Mouse (Mus musculus) limb, embryonic 15.5 days (tissue): ENCODE measurements around the gene Kidins220. TPM values are rescaled to one million over a fixed set of nuclear protein-coding genes. Genes with fewer than 3 reads are reported as not detected.

Experiments used
- ATAC-seq: fragments of 200-750 bp; cut with Nextera tagmentation; 2 replicates; pipeline ENCODE4 v1.8.0; 2017; ENCODE audit warnings: low read depth, moderate TSS enrichment; ENCODE audit not compliant: insufficient number of reproducible peaks, low FRiP score, low TSS enrichment
- H3K27ac ChIP-seq: fragments of 300-500 bp; sonication (generic); 2 replicates; pipeline ENCODE4 v1.5.1; 2015; ENCODE audit warnings: moderate library complexity, mild to moderate bottlenecking, inconsistent platforms
- H3K27me3 ChIP-seq: fragments of 300-500 bp; sonication (generic); 2 replicates; pipeline ENCODE4 v1.6.1; 2015; ENCODE audit warnings: inconsistent platforms
- H3K36me3 ChIP-seq: fragments of 300-500 bp; sonication (generic); 2 replicates; pipeline ENCODE4 v1.6.1; 2015; ENCODE audit warnings: inconsistent platforms
- H3K4me1 ChIP-seq: fragments of 300-500 bp; sonication (generic); 2 replicates; pipeline ENCODE4 v1.6.1; 2015; ENCODE audit warnings: inconsistent platforms
- H3K4me2 ChIP-seq: fragments of 300-500 bp; sonication (generic); 2 replicates; pipeline ENCODE4 v1.6.1; 2015; ENCODE audit warnings: mild to moderate bottlenecking, inconsistent platforms
- H3K4me3 ChIP-seq: fragments of 300-500 bp; sonication (generic); 2 replicates; pipeline ENCODE4 v1.5.1; 2015; ENCODE audit warnings: mild to moderate bottlenecking, inconsistent platforms
- H3K9ac ChIP-seq: fragments of 300-500 bp; sonication (generic); 2 replicates; pipeline ENCODE4 v1.6.1; 2015; ENCODE audit warnings: inconsistent platforms
- H3K9me3 ChIP-seq: fragments of 300-500 bp; sonication (generic); 2 replicates; pipeline ENCODE4 v1.6.1; 2016; ENCODE audit warnings: inconsistent platforms
- WGBS: fragments of 180-500 bp; shearing (Covaris S2); methylation state at CpG from one replicate; pipeline ENCODE4 v1.1.7; 2015; 5-methylcytosine and 5-hydroxymethylcytosine counted together
- polyA plus RNA-seq: library from polyadenylated mRNA; unstranded; fragments of >200 nt; fragmentation: Nextera tagmentation; extraction: Ambion mirVana; gene quantifications from 2 replicates; pipeline ENCODE4 v1.2.1, GENCODE M21; 2015

The Kidins220 gene
- polyA plus RNA-seq, 1 experiment from 2014 or later: 24.4 TPM

DNA sequence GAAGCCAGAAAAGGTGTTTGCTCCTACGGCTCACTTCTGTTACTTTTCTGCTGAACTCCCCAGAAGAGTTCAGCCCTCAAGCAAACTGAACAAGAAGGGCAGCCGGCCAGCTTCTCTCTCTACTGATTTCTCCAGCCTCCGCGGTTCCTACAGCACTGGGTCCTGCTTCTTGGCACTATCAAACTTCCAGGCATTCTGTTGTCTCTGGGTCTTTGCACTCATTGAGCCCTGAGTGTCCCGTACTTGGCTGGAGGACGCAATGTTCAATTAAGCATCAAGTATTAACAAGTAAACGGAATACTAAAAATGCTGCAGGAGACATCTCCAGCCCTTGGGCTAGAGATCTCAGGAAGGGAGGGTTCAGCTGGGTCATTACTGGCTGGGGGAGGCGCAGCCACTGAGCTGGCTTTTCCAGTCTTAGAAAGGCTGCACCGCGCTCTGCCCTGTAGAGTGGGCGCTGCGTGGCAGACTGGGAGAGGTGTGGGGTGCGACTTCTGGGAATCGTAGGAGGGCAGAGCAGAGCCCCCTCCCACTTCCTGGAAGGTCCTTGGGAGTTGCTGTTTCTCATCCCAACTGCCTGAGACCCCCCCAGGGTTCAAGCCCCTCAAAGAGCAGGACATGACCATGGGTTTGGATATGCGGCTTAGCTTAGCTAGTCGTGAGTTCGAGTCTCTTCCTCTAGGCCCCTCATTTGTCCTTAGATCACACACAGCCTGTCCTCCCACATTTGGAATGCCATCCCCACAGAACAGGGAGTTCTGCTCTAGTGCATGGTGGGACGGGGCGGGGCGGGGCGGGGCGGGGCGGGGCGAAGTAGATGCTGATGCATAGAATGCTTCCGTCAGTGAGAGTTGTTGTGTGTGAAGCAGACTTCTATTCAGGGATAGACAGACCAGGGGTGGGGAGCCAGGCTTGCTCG lies 108.8 kb downstream of the Kidins220 start:
- no peaks in the 10 kb centered on the region for H3K27me3 ChIP-seq
- 36% methylated on average over 26 of the region's 26 CpGs for WGBS
- H3K36me3 ChIP-seq: no peaks in the 10 kb centered on the region
- no peak; the same call in 1 of the 2 replicates for ATAC-seq
- H3K4me3 ChIP-seq: no peak overlapping the region
- H3K4me1 ChIP-seq: peaks cover 6% of the 10 kb centered on the region; the same call in 1 of the 2 replicates
- peak overlapping the region; percentile 47; the same call in 1 of the 2 replicates for H3K27ac ChIP-seq
- H3K9ac ChIP-seq: no peak overlapping the region
- H3K4me2 ChIP-seq: peak overlapping the region; percentile 31
- no peaks in the 10 kb centered on the region for H3K9me3 ChIP-seq

DNA sequence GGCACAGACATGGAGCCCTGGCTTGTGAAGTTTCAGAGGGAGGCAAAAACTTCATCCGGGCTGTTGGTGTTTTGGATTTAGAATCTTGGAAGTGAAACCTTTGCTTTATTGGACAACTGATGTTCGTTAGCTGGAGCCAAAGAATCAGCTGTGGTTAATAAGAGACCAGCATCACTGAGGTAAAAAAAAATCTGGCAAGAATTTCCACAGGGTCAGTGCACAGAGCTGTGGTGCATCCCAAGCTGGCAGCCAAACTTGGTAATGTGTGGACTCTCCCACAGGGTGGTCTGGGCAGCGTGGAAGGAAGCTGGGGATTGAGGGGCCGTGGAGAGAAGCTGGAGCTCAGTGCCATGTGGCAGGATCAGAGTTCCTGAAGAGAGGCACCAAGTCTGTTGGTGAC lies 112.2 kb downstream of the Kidins220 start:
- 27% methylated on average over 4 of the region's 4 CpGs for WGBS
- no peaks in the 10 kb centered on the region for H3K9me3 ChIP-seq
- no peak for ATAC-seq
- H3K4me2 ChIP-seq: no peak overlapping the region
- no peaks in the 10 kb centered on the region for H3K27me3 ChIP-seq
- H3K4me1 ChIP-seq: peaks cover 6% of the 10 kb centered on the region; the same call in 1 of the 2 replicates
- no peak overlapping the region for H3K27ac ChIP-seq
- H3K9ac ChIP-seq: no peak overlapping the region
- H3K36me3 ChIP-seq: no peaks in the 10 kb centered on the region
- no peak overlapping the region for H3K4me3 ChIP-seq

DNA sequence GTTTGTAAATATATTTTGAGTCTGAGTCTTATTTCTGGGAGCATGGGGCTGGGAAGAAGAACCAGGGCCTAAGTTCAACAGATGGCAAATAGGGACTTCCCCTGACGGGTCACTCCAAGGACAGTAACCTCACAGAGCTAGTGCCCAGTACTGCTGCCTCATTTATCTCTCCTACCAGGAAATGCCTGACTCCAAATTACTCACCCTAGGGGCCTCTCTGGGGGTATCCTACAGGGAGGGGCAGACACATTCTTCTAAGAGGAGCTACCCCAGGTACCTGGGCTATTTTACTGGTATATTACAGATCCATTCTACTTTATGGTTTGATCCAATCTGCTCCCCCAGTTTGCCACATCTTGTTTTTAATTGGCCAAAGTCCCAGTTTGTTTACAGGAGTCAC lies 114.7 kb downstream of the Kidins220 start:
- H3K36me3 ChIP-seq: no peaks in the 10 kb centered on the region
- H3K4me3 ChIP-seq: no peak overlapping the region
- no peaks in the 10 kb centered on the region for H3K9me3 ChIP-seq
- peaks cover 13% of the 10 kb centered on the region for H3K4me1 ChIP-seq
- no peak overlapping the region for H3K27ac ChIP-seq
- 77% methylated on average over 1 of the region's 1 CpGs for WGBS
- no peak overlapping the region for H3K9ac ChIP-seq
- no peaks in the 10 kb centered on the region for H3K27me3 ChIP-seq
- H3K4me2 ChIP-seq: no peak overlapping the region
- no peak for ATAC-seq

DNA sequence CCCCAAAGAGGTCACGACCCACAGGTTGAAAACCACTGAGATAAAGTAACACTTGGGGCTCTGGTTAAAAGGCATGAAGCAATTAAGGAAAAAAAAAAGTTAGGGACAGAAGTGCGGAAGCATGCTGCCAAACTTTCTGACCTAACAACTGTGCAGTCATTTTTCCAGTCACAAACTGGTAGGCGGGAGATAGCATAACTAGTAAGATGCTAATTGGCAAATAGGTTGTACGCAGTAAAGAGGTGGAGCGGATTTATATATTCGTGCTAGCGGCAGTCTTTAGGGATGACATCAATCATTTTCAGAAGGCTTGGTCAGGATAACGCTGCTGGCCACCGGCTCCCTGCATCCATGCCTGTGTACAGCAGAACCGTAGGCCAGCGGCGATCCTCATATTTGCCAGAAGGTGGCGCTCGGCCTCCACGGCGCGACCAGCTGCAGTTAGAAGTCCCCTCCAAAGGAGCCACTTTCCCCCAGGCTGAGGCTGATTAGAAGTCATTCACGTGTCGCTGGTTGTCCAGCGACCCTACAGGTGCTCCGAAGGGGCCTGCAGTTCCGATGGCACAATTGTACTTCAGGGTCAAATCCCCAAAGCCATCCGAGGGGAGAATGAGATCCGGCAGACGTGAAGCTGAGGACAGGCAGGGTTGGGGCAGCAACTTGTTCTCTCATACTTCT lies 117.4 kb downstream of the Kidins220 start:
- Histone ChIP-seq H3K4me2 (peak overlapping the region; percentile 62), H3K9ac (0 out of 2 replicates have a peak overlapping the region, but pooled peaks have one; percentile 29), H3K4me1 (peaks cover 21% of the 10 kb centered on the region), H3K36me3 (no peaks in the 10 kb centered on the region), H3K27ac (peak overlapping the region; percentile 35; the same call in 1 of the 2 replicates), H3K9me3 (no peaks in the 10 kb centered on the region), H3K27me3 (no peaks in the 10 kb centered on the region), H3K4me3 (peak overlapping the region; percentile 35)
- 0 out of 2 replicates have a peak, but pooled peaks have one; percentile 15 for ATAC-seq
- WGBS: 7% methylated on average over 25 of the region's 25 CpGs

DNA sequence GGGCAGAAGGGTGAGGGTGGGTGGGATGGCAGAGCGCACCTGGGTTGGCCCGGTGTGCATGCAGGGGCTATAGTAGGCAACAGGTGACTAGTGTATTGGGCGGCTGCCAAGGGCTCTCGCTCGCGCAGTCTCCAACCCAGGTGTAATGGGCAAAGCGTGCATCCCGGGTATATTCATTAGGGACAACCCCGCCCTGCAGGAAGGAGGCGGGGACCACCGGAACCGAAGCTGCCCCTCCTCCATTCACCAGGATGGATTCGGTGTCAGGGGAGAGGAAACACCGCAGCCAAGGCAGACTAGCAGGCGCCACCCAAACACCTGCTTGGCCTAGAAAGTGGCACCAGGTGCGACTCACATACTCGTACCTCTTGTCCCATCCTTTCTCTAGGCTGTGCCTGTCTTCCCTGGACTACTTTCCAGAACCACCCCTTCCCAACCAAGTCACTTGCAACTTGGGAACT lies 118.1 kb downstream of the Kidins220 start:
- Histone ChIP-seq H3K27ac (peak overlapping the region; percentile 35; the same call in 1 of the 2 replicates), H3K36me3 (no peaks in the 10 kb centered on the region), H3K27me3 (no peaks in the 10 kb centered on the region), H3K4me2 (peak overlapping the region; percentile 62), H3K9ac (no peak overlapping the region), H3K4me1 (peaks cover 27% of the 10 kb centered on the region), H3K4me3 (peak overlapping the region; percentile 35), H3K9me3 (no peaks in the 10 kb centered on the region)
- WGBS: 2% methylated on average over 17 of the region's 17 CpGs
- ATAC-seq: no peak

DNA sequence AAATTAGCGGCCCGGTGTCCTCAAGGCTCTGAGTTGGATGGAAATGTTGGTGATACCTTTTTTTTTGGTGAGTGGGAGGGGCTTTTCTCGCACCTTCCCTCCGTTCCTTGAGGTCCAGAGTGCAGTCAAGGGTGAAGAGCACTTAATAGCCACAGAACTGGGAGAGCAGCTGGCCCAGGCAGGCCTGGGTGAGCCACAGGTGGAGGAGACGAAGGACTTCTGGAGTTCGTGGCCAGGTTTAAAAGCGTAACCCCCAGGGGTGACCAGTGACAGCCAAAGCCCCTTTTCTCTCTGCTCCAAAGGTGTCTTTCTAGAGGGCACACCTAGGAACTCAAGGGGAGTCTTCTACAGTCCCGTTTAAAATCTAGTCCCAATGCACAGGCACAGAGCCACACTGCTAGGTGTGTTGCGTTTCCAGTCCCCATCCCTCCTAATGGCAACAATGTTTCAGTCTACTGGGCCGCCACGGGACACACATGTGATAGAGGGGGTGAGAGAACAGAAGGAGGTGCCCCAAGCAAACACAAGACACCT lies 118.6 kb downstream of the Kidins220 start:
- Histone ChIP-seq H3K9me3 (no peaks in the 10 kb centered on the region), H3K4me3 (peak overlapping the region; percentile 35), H3K4me2 (peak overlapping the region; percentile 62), H3K36me3 (no peaks in the 10 kb centered on the region), H3K27ac (0 out of 2 replicates have a peak overlapping the region, but pooled peaks have one; percentile 7), H3K27me3 (no peaks in the 10 kb centered on the region), H3K4me1 (peaks cover 33% of the 10 kb centered on the region), H3K9ac (no peak overlapping the region)
- WGBS: 18% methylated on average over 11 of the region's 11 CpGs
- ATAC-seq: no peak

DNA sequence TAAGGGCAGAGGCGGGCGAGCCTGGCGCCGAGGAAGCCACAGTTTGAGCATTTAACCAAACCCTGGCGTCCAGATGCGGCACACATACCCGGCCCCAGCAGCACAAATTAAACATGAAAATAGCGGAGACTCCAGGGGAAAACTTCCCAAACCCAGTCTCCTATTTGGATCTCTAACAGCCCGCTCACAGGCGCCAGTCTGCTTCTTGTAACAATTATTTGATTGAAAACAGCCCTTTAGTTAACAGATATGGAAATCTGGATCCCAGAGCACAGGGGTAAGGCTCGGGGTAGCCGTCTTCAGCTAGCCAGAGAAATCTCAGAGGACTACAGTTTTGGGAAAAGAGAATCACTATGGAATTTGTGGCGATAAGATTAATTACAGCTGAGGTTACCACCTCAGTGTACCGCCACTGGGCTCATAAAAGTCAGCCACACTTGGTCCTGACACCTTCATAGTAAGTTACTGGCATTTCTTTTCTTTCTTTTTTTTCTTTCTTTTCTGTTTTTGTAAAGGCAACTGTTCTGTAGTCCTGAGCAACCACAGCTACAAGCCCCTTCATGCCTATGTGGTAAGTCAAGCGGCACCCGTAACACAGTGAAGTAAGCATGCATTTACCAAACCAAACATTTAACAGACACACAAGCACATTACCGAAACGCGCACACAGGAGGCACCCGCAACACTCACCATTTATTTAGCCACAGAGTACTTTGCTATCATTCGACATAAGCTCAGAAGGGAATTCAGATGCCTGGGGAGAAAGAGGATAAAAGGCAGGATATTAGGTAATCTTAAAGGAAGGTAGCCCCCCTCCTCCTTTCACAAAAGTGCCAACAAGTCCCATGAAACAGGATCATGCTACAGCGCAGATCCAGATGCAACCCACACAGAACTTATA lies 120.1 kb downstream of the Kidins220 start:
- H3K9me3 ChIP-seq: no peaks in the 10 kb centered on the region
- H3K4me2 ChIP-seq: peak overlapping the region; percentile 82
- no peaks in the 10 kb centered on the region for H3K36me3 ChIP-seq
- peaks cover 42% of the 10 kb centered on the region for H3K4me1 ChIP-seq
- no peak for ATAC-seq
- H3K9ac ChIP-seq: peak overlapping the region; percentile 57
- H3K27ac ChIP-seq: peak overlapping the region; percentile 88
- H3K27me3 ChIP-seq: no peaks in the 10 kb centered on the region
- WGBS: 0% methylated on average over 22 of the region's 22 CpGs
- H3K4me3 ChIP-seq: peak overlapping the region; percentile 78

DNA sequence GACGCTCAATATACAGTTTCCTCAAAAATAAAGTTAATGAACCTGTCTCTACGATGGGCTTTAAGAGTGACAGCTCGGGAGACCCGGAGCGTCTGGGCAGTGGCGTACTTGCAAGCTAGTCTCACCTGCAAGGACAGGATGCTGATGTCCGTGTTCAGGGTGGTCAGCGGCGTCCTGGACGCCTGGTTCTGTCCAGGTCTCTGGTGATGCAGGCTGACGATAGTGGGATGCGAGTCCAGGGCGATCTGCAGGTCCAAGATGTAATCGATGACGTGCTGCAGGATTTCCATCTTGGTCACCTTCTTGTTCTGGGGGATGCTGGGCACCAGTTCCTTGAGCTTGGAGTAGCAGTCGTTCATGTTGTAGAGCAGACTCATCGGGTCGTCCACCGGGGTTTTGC lies 120.8 kb downstream of the Kidins220 start:
- Histone ChIP-seq H3K9me3 (no peaks in the 10 kb centered on the region), H3K4me3 (peak overlapping the region; percentile 78), H3K4me2 (peak overlapping the region; percentile 82), H3K27ac (peak overlapping the region; percentile 88), H3K9ac (peak overlapping the region; percentile 57), H3K36me3 (no peaks in the 10 kb centered on the region), H3K4me1 (peaks cover 42% of the 10 kb centered on the region), H3K27me3 (no peaks in the 10 kb centered on the region)
- no peak for ATAC-seq
- WGBS: 0% methylated on average over 19 of the region's 19 CpGs

DNA sequence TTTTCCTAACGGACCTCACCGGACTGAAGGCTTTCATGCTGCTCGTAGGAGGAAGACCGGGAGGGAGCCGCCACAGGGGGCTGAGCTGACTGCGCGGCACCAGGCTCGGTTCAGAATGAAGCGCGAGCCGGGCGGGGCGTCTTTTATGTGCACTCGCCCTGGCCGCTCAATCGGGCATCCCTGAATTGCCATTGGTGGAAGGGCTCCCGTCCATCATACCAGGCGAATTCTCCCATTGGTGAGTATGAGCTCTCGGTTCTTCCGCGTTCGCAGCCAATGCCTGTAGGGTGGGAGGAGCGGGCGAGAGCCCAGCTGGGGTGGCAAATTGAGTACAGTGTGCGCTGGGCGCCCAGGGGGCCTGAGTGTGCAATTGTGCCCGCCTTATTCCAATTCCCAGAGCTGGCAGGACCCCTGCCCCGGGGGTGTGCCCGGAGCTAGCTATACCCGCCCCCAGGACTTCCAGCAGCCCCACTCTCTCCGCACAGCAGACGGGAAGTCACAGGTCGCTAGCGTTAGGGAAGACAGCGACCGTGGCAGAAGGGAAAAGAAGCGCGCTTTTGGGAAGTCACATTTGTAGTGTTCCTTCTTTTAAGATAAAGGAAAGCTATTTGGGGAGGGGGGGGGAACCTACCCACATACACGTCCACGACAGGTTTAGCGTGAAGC lies 121.4 kb downstream of the Kidins220 start:
- no peaks in the 10 kb centered on the region for H3K36me3 ChIP-seq
- peak overlapping the region; percentile 60 for H3K9ac ChIP-seq
- peak overlapping the region; percentile 78 for H3K4me3 ChIP-seq
- H3K27me3 ChIP-seq: no peaks in the 10 kb centered on the region
- no peaks in the 10 kb centered on the region for H3K9me3 ChIP-seq
- peak overlapping the region; percentile 82 for H3K4me2 ChIP-seq
- H3K27ac ChIP-seq: peak overlapping the region; percentile 97
- peak; percentile 88 for ATAC-seq
- WGBS: under 1% methylated on average over 41 of the region's 41 CpGs
- peaks cover 44% of the 10 kb centered on the region for H3K4me1 ChIP-seq

DNA sequence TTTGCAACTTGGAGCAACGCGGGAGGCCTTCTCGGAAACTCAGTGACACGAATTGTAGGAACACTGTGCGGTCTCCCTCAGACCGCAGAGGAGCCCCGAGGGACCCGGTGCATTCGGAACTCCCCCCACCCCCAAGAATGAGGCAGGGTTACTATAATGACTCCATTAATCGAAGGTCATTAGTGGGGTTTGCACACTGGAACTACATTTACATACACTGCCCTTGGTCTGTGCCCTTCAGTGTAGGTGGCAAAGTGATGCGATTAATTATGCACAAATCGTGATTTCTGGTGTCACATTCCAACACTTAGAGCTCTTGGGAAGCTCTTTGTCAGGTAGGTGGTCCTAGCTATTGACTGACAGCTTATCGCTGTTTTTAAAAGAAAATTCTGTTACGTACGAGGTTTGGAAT lies 121.9 kb downstream of the Kidins220 start:
- H3K4me3 ChIP-seq: peak overlapping the region; percentile 78
- H3K4me2 ChIP-seq: peak overlapping the region; percentile 82
- peak overlapping the region; percentile 97 for H3K27ac ChIP-seq
- peaks cover 49% of the 10 kb centered on the region for H3K4me1 ChIP-seq
- no peaks in the 10 kb centered on the region for H3K9me3 ChIP-seq
- H3K9ac ChIP-seq: peak overlapping the region; percentile 60
- 2% methylated on average over 15 of the region's 15 CpGs for WGBS
- no peaks in the 10 kb centered on the region for H3K27me3 ChIP-seq
- no peak for ATAC-seq
- H3K36me3 ChIP-seq: no peaks in the 10 kb centered on the region

DNA sequence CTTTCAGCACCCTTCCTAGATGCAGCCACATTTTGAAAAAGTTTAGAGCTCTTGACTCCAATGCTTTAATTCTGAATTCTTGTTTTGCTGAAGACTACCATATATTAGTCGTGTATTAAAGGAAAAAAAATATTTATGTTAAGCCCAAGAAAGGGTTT lies 122.2 kb downstream of the Kidins220 start, which contains the start of gene Id2:
Id2 (minus strand) TSS at position 89 of the 158 bp plus-strand sequence.
- WGBS: 7% methylated on average over 1 of the region's 1 CpGs
- peaks cover 52% of the 10 kb centered on the region for H3K4me1 ChIP-seq
- no peak for ATAC-seq

More for the DNA sequence above, 122.2 kb downstream of the Kidins220 start, which contains the start of gene Id2:
- no peaks in the 10 kb centered on the region for H3K27me3 ChIP-seq
- H3K9me3 ChIP-seq: no peaks in the 10 kb centered on the region
- H3K4me3 ChIP-seq: peak within 1 kb of the TSS; percentile 78
- H3K36me3 ChIP-seq: no peaks in the 10 kb centered on the region
- H3K27ac ChIP-seq: peak within 1 kb of the TSS; percentile 97
- peak within 1 kb of the TSS; percentile 82 for H3K4me2 ChIP-seq
- peak within 1 kb of the TSS; percentile 60 for H3K9ac ChIP-seq
